Mouse (Mus musculus) left cerebral cortex, postnatal 10 days (tissue): ENCODE results near the gene C330007P06Rik. TPM values are rescaled to one million over a fixed set of nuclear protein-coding genes. Genes with fewer than 3 reads are reported as not detected.
A peak's percentile ranks its signal among the peaks of the same experiment; 100 is the strongest.

ENCODE experiments used
- DNase-seq, 2 experiments: peaks; one replicate each; pipeline ENCODE4 v3.0.0; 2021 to 2022; ENCODE audit warnings: low spot score in 2 of 2, mixed read lengths in 1 of 2; ENCODE audit errors: extremely low spot score in 1 of 2
- intact Hi-C: fragments of 180-260 bp; cut with DNase I; formaldehyde crosslinking; loops from one replicate; pipeline ENCODE4 v1.15.1; 2025
- total RNA-seq, 2 experiments: library from RNA; stranded (reverse); gene quantifications; 2 replicates each; pipeline ENCODE4 v1.2.3; 2021

The C330007P06Rik gene
- total RNA-seq, 2 experiments from 2014 or later, result 30.2 to 32.3 TPM

- intact Hi-C loops, result no loop called here
- no peak for DNase-seq
Measured at GRCm38 (mm10) chrX:36843346-36843990, 30.4 kb downstream of the C330007P06Rik start.

GRCm38 (mm10) chrX:36841698-36842097, 32.2 kb downstream of the C330007P06Rik start:
- intact Hi-C loops, result no loop called here
- no peak for DNase-seq

- DNase-seq, result peak in 1 of 2 experiments; percentile 63
- intact Hi-C loops, result loop anchor here (10.0 kb wide), 1 partner anchor 205 kb away; the partner anchor contains the start of gene Sowahd
Measured at GRCm38 (mm10) chrX:36839391-36839790, 34.5 kb downstream of the C330007P06Rik start.

GRCm38 (mm10) chrX:36837069-36837676, 36.7 kb downstream of the C330007P06Rik start:
- DNase-seq, result no peak
- intact Hi-C loops, result loop anchor here (10.0 kb wide), 1 partner anchor 208 kb away; the partner anchor contains the start of gene Sowahd

- peak; percentile 29 to 52 for DNase-seq
- intact Hi-C loops, result loop anchor here (5.0 to 10.0 kb wide), 2 partner anchors 69 to 211 kb away; partner anchors contain the start of genes Nkrf and Sowahd
Measured at GRCm38 (mm10) chrX:36833397-36834084, 40.4 kb downstream of the C330007P06Rik start.

GRCm38 (mm10) chrX:36831632-36832031, 42.3 kb downstream of the C330007P06Rik start:
- DNase-seq, result no peak
- intact Hi-C loops, result loop anchor here (5.0 to 10.0 kb wide), 2 partner anchors 71 to 213 kb away; partner anchors contain the start of genes Nkrf and Sowahd

- intact Hi-C loops, result loop anchor here (5.0 to 10.0 kb wide), 2 partner anchors 72 to 215 kb away; partner anchors contain the start of genes Nkrf and Sowahd
- DNase-seq, result peak in 1 of 2 experiments; percentile 56
Measured at GRCm38 (mm10) chrX:36830271-36830670, 43.6 kb downstream of the C330007P06Rik start.

- DNase-seq, result no peak
- intact Hi-C loops, result no loop called here
Measured at GRCm38 (mm10) chrX:36826873-36827272, 47.0 kb downstream of the C330007P06Rik start.

- DNase-seq, result no peak
- intact Hi-C loops, result no loop called here
Measured at GRCm38 (mm10) chrX:36825032-36825431, 48.9 kb downstream of the C330007P06Rik start.

GRCm38 (mm10) chrX:36823932-36824711, 49.8 kb downstream of the C330007P06Rik start:
- intact Hi-C loops, result no loop called here
- DNase-seq, result no peak

- DNase-seq, result peak in 1 of 2 experiments; percentile 26
Measured at GRCm38 (mm10) chrX:36820201-36820600, 53.7 kb downstream of the C330007P06Rik start.

GRCm38 (mm10) chrX:36819575-36819974, 54.3 kb downstream of the C330007P06Rik start:
- no peak for DNase-seq

More at GRCm38 (mm10) chrX:36820201-36820600, 53.7 kb downstream of the C330007P06Rik start:
- intact Hi-C loops, result no loop called here

GRCm38 (mm10) chrX:36816953-36817441, 56.9 kb downstream of the C330007P06Rik start:
- intact Hi-C loops, result loop anchor here (10.0 kb wide), 1 partner anchor 258 kb away; no protein-coding TSS in a partner anchor
- DNase-seq, result no peak

More at GRCm38 (mm10) chrX:36819575-36819974, 54.3 kb downstream of the C330007P06Rik start:
- intact Hi-C loops, result loop anchor here (10.0 kb wide), 1 partner anchor 255 kb away; no protein-coding TSS in a partner anchor

GRCm38 (mm10) chrX:36816368-36816899, 57.5 kb downstream of the C330007P06Rik start:
- intact Hi-C loops, result loop anchor here (10.0 kb wide), 1 partner anchor 258 kb away; no protein-coding TSS in a partner anchor
- no peak for DNase-seq

- DNase-seq, result no peak
- intact Hi-C loops, result loop anchor here (10.0 kb wide), 1 partner anchor 259 kb away; no protein-coding TSS in a partner anchor
Measured at GRCm38 (mm10) chrX:36815439-36815838, 58.5 kb downstream of the C330007P06Rik start.

GRCm38 (mm10) chrX:36815022-36815421, 58.9 kb downstream of the C330007P06Rik start:
- intact Hi-C loops, result loop anchor here (10.0 kb wide), 1 partner anchor 260 kb away; no protein-coding TSS in a partner anchor
- DNase-seq, result no peak

GRCm38 (mm10) chrX:36814161-36814836, 59.6 kb downstream of the C330007P06Rik start:
- intact Hi-C loops, result loop anchor here (10.0 kb wide), 1 partner anchor 261 kb away; no protein-coding TSS in a partner anchor
- no peak for DNase-seq
